Mouse (Mus musculus) right cerebral cortex, postnatal 4 days (tissue): ENCODE results near the gene Fosl2.

ENCODE experiments used
- DNase-seq: peaks from one replicate; pipeline ENCODE4 v3.0.0-alpha.2; 2022

The Fosl2 gene

GRCm38 (mm10) chr5:32182885-32183629 is 47.5 kb downstream of the Fosl2 start:
- no peak for DNase-seq

- no peak for DNase-seq
Observed at GRCm38 (mm10) chr5:32187717-32188116, 52.1 kb downstream of the Fosl2 start.

- DNase-seq = no peak
Observed at GRCm38 (mm10) chr5:32191259-32191658, 55.7 kb downstream of the Fosl2 start.

GRCm38 (mm10) chr5:32192016-32192845 is 56.6 kb downstream of the Fosl2 start:
- DNase-seq = no peak

- DNase-seq = no peak
Observed at GRCm38 (mm10) chr5:32194236-32194635, 58.6 kb downstream of the Fosl2 start.

- DNase-seq = no peak
Observed at GRCm38 (mm10) chr5:32195857-32196609, 60.4 kb downstream of the Fosl2 start.

GRCm38 (mm10) chr5:32197698-32198097 is 62.1 kb downstream of the Fosl2 start:
- peak; percentile 78 for DNase-seq

GRCm38 (mm10) chr5:32199136-32199535 is 63.5 kb downstream of the Fosl2 start:
- DNase-seq = no peak

- DNase-seq = no peak
Observed at GRCm38 (mm10) chr5:32199594-32199993, 64.0 kb downstream of the Fosl2 start.

GRCm38 (mm10) chr5:32204653-32205052 is 69.1 kb downstream of the Fosl2 start:
- DNase-seq = no peak

GRCm38 (mm10) chr5:32206726-32207125 is 71.1 kb downstream of the Fosl2 start:
- DNase-seq = no peak
